Mouse (Mus musculus): Measurements from ENCODE around the gene Spocd1. TPM values are rescaled to one million over a fixed set of nuclear protein-coding genes. Genes with fewer than 3 reads are reported as not detected.
"Not testable (repeated sequence)": the region's sequence is repeated elsewhere in the genome, so short reads cannot be mapped to it uniquely, and the experiment has no call there.

The Spocd1 gene
- not detected in 2 replicates for polyA plus RNA-seq (2012; ENCODE audit: insufficient read depth, insufficient read length, missing spikeins)

DNA sequence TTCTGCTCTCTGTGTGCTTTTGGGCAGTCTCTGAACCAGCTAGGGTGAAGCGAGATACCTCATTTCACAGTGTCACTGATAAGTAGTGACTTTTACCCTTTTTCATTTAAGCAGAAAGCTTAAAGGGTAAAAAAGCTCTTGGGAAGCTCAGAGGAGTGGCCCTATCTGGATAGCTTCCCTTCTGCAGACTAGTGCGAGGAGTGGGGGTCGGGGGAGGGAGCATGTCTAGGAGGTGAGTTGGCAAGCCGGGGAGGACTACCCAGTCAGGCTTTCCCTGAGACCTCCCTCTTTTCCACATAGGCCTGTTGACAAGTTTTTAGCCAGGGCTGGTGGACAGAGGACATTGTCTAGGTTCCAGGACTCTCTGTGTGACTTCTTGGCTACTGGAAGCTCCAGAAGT is at the start of gene Spocd1:
Gene Spocd1 (plus strand): TSS at position 301 of the 400 bp plus-strand sequence.
- 0 out of 2 replicates have a peak within 1 kb of the TSS, but pooled peaks have one; percentile 40 for H3K4me3 ChIP-seq (ENCODE audit: insufficient read depth, low read depth, low read length)
- H3K27ac ChIP-seq (replicated peaks; ENCODE audit: low read depth, low read length), result no peak within 1 kb of the TSS
- H3K4me1 ChIP-seq (ENCODE audit: control insufficient read depth, insufficient read depth, insufficient read length, low read length), result no peaks in the 10 kb centered on the region

DNA sequence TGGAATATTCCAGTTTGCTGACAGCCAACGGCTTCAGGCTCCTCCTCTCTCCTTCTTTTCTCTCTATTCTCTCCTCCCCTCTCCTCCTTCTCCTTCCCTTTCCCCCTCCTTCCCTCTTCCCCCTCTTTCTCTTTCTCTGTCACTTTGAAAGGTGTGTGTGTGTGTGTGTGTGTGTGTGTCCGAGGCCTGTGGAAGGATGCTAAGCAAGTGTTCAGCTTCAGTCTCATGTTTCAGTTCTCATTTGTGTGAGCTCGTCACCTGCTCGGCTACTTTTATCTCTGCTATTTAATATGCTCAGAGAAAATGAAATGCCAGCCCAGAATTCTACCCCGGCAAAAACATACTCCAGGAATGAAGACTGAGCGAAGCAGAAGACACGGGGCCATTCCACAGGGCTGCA is 48.4 kb upstream of the Spocd1 start:
- no peak overlapping the region for H3K27ac ChIP-seq (replicated peaks; ENCODE audit: low read depth, low read length)
- H3K4me3 ChIP-seq (ENCODE audit: insufficient read depth, low read depth, low read length), result no peak overlapping the region
- peaks cover 7% of the 10 kb centered on the region for H3K4me1 ChIP-seq (ENCODE audit: control insufficient read depth, insufficient read depth, insufficient read length, low read length)

DNA sequence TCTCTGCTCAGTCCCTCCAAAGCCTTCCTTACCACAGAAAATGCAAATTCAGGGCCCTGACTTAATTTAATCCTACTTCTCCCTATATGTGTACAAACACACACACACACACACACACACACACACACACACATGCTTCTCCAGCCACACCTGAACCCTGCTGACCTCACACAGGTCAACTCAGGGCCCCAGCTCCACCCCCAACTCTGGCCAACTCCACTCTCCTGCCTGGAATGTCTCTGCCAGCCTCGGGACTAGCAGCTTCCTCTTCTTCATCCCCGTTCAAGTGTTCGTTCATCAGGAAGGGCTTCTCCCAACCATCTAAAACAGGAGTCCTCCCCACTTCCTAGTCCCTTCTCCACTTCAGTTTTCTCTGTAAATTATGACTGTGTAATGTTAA is 47.4 kb upstream of the Spocd1 start:
- Histone ChIP-seq H3K4me1 (ENCODE audit: control insufficient read depth, insufficient read depth, insufficient read length, low read length) (peaks cover 7% of the 10 kb centered on the region), H3K27ac (replicated peaks; ENCODE audit: low read depth, low read length) (0 out of 2 replicates have a peak overlapping the region, but pooled peaks have one; percentile 4), H3K4me3 (ENCODE audit: insufficient read depth, low read depth, low read length) (no peak overlapping the region)

- H3K4me3 ChIP-seq (ENCODE audit: insufficient read depth, low read depth, low read length), result peak overlapping the region; percentile 8
- H3K27ac ChIP-seq (replicated peaks; ENCODE audit: low read depth, low read length), result peak overlapping the region; percentile 71
- H3K4me1 ChIP-seq (ENCODE audit: control insufficient read depth, insufficient read depth, insufficient read length, low read length), result peaks cover 6% of the 10 kb centered on the region
Measured at GRCm38 (mm10) chr4:129882555-129883293, 46.3 kb upstream of the Spocd1 start.

GRCm38 (mm10) chr4:129884041-129884930 is 44.8 kb upstream of the Spocd1 start:
- H3K4me1 ChIP-seq (ENCODE audit: control insufficient read depth, insufficient read depth, insufficient read length, low read length), result peaks cover 2% of the 10 kb centered on the region; the same call in 1 of the 2 replicates
- H3K4me3 ChIP-seq (ENCODE audit: insufficient read depth, low read depth, low read length), result no peak overlapping the region
- peak overlapping the region; percentile 71 for H3K27ac ChIP-seq (replicated peaks; ENCODE audit: low read depth, low read length)

DNA sequence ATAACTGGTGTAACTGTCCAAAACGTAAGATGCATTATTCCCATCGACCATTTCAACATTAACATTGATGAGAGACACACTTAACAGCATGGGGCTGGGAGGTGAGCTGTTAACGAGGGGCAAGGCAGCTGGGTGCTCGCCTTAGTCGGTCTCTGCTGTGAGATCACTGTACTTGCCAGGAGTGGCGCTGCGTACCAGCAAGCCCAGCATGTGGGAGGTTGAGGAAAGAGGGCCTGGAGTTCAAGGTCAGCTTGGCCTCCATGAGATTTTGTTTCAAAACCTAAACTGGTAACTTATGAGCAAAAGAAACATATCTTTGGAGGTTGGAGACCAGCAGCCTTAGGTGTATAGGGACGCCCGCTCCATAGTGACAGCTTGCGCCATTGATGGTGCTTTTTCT is 39.4 kb upstream of the Spocd1 start:
- no peak overlapping the region for H3K27ac ChIP-seq (replicated peaks; ENCODE audit: low read depth, low read length)
- no peaks in the 10 kb centered on the region for H3K4me1 ChIP-seq (ENCODE audit: control insufficient read depth, insufficient read depth, insufficient read length, low read length)
- H3K4me3 ChIP-seq (ENCODE audit: insufficient read depth, low read depth, low read length), result no peak overlapping the region

GRCm38 (mm10) chr4:129890094-129890493 is 39.0 kb upstream of the Spocd1 start:
- no peak overlapping the region for H3K4me3 ChIP-seq (ENCODE audit: insufficient read depth, low read depth, low read length)
- H3K4me1 ChIP-seq (ENCODE audit: control insufficient read depth, insufficient read depth, insufficient read length, low read length), result no peaks in the 10 kb centered on the region
- H3K27ac ChIP-seq (replicated peaks; ENCODE audit: low read depth, low read length), result no peak overlapping the region

DNA sequence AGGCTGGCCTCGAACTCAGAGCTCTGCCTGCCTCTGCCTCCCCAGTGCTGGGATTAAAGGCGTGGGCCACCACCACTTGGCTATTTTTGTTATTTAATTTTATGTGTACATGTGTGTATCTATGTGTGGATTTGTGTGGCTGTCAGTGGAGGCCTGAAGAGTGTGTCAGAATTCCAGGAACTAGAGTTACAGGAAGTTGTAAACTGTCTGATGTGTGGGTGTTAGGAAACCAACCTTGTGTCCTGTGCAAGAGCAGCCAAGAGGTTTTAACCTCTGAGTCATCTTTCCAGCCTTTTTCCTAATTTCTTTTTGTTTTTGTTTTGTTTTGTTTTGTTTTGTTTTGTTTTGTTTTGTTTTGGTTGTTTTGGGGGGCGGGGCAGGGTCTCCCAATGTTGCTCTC is 34.2 kb upstream of the Spocd1 start:
- Histone ChIP-seq H3K4me3 (ENCODE audit: insufficient read depth, low read depth, low read length) (no peak overlapping the region), H3K4me1 (ENCODE audit: control insufficient read depth, insufficient read depth, insufficient read length, low read length) (no peaks in the 10 kb centered on the region), H3K27ac (replicated peaks; ENCODE audit: low read depth, low read length) (no peak overlapping the region)

- not testable (repeated sequence) for H3K4me1 ChIP-seq (ENCODE audit: control insufficient read depth, insufficient read depth, insufficient read length, low read length); H3K27ac ChIP-seq (replicated peaks; ENCODE audit: low read depth, low read length); H3K4me3 ChIP-seq (ENCODE audit: insufficient read depth, low read depth, low read length)
Measured at GRCm38 (mm10) chr4:129898815-129899214, 30.2 kb upstream of the Spocd1 start.

DNA sequence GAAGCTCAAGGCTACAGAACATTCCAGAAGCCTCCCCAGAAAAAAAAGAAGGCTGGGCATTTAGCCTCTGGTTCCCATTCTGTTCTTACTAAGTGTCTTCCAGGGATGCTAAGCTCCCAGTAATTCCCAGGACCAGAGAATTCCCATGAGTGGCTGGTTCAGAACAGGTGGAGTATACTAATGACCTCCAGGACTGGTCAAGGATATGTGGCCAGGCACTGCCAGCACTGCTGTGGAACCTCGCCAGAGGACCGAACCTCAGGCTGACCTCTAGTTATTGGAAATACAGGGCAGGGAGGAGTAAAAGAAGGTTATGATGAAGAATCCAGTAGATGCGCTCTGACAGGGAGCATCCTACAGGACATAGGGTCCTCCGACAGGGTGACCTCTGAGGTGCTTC is 26.7 kb upstream of the Spocd1 start:
- no peak overlapping the region for H3K4me3 ChIP-seq (ENCODE audit: insufficient read depth, low read depth, low read length)
- no peaks in the 10 kb centered on the region for H3K4me1 ChIP-seq (ENCODE audit: control insufficient read depth, insufficient read depth, insufficient read length, low read length)
- no peak overlapping the region for H3K27ac ChIP-seq (replicated peaks; ENCODE audit: low read depth, low read length)

DNA sequence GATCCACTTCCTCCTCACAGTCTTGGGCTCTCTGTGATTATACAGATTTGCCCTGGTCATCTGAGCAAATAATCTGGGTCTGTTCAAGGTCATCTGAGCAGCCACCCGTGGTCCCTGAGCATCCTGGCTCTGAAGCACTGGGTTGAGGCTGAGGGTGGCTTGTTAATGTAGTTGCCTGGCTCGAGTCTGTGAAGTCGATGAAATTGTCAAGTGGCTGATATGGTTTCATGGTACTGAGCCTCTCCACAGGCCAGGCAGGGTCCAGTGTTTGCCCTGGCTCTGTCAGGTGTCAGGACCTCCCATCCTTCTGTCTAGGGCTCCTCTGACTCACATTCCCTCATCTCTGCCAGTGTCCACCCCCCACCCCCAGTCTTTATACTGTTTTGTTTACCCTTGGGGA is 25.5 kb upstream of the Spocd1 start:
- Histone ChIP-seq H3K27ac (replicated peaks; ENCODE audit: low read depth, low read length) (no peak overlapping the region), H3K4me3 (ENCODE audit: insufficient read depth, low read depth, low read length) (no peak overlapping the region), H3K4me1 (ENCODE audit: control insufficient read depth, insufficient read depth, insufficient read length, low read length) (no peaks in the 10 kb centered on the region)

DNA sequence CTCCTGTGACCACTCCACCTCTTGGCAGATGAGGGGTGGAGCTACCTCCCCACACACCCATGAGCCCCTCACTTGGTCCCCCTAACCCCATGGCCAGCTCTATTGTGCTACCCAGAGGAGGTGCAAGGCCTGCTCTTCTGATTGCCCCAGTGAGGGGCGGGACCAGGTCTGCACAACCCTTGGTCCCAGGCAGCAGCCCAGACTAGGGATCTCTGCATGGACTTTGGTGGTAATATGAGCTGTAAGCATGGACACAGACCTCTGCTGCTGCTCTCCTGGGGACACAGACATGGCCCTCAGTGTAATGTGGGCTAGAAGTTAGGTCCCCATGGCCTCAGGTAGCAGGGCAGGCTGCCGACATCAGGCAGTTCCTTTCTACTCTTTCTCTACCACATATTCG is 24.0 kb upstream of the Spocd1 start:
- H3K4me3 ChIP-seq (ENCODE audit: insufficient read depth, low read depth, low read length), result no peak overlapping the region
- H3K4me1 ChIP-seq (ENCODE audit: control insufficient read depth, insufficient read depth, insufficient read length, low read length), result peaks cover 7% of the 10 kb centered on the region
- no peak overlapping the region for H3K27ac ChIP-seq (replicated peaks; ENCODE audit: low read depth, low read length)

DNA sequence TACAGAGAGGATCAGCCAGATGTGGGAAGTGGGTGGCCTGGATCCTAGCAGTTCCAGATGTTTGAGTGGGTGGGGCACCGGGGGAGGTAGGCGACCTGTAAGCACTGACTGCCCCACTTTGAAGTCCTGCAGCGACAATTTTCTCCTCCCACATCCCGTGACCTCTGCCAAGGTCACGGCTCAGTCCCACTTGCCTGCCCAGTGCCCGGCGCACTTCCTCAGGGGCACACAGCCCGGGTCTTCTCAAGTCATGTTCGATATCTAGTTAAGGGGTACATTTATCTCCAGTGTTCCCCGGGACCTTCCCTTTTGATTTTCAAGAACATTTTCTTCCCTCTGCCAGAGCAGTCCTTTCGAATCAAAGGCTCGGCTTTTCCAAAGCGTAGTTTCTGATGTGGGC is 23.0 kb upstream of the Spocd1 start:
- Histone ChIP-seq H3K27ac (replicated peaks; ENCODE audit: low read depth, low read length) (no peak overlapping the region), H3K4me3 (ENCODE audit: insufficient read depth, low read depth, low read length) (no peak overlapping the region), H3K4me1 (ENCODE audit: control insufficient read depth, insufficient read depth, insufficient read length, low read length) (peaks cover 7% of the 10 kb centered on the region)

- no peak overlapping the region for H3K4me3 ChIP-seq (ENCODE audit: insufficient read depth, low read depth, low read length)
- peak overlapping the region; percentile 68 for H3K27ac ChIP-seq (replicated peaks; ENCODE audit: low read depth, low read length)
- peaks cover 10% of the 10 kb centered on the region for H3K4me1 ChIP-seq (ENCODE audit: control insufficient read depth, insufficient read depth, insufficient read length, low read length)
Measured at GRCm38 (mm10) chr4:129908836-129909235, 20.2 kb upstream of the Spocd1 start.

DNA sequence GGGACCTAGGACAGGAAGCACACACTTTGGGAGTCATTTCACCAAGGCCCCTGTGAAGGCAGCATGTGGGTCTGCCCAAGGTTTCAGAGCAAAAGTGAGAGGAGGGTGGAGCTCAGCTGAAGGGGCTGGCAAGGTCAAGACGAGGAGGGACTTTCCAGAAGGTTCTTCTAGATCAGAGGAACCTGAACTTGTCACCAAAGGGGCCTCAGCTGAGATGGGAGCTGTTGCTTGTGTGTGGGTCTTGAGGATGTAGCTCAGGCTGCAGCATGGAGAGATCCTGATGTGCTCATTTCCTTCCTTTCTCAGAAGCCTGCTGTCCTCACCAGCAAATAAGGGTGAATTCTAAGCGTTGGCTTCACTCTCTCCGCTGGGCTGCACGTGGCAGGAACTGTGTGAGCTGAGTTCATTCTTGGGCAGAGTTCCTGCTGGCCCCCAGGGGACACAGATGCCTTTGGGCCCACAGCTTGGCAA is 19.8 kb upstream of the Spocd1 start:
- Histone ChIP-seq H3K4me1 (ENCODE audit: control insufficient read depth, insufficient read depth, insufficient read length, low read length) (peaks cover 14% of the 10 kb centered on the region), H3K4me3 (ENCODE audit: insufficient read depth, low read depth, low read length) (no peak overlapping the region), H3K27ac (replicated peaks; ENCODE audit: low read depth, low read length) (peak overlapping the region; percentile 68)
